Mouse (Mus musculus): ENCODE results near the gene Arsb. TPM values are rescaled to one million over a fixed set of nuclear protein-coding genes. Genes with fewer than 3 reads are reported as not detected.
"Not testable (repeated sequence)": the region's sequence is repeated elsewhere in the genome, so short reads cannot be mapped to it uniquely, and the experiment has no call there.

The Arsb gene
- polyA plus RNA-seq, 1 experiment from 2014 or later = 4.1 TPM

- no peak overlapping the region for H3K4me2 ChIP-seq (ENCODE audit: low read depth, low read length)
- WGBS (ENCODE audit: insufficient replicate concordance) = 70% methylated on average over 5 of the region's 5 CpGs
- TF ChIP-seq CTCF (IDR thresholded peaks at IDR 0.05; ENCODE audit: low read depth) = no peak
- TF ChIP-seq EP300 (IDR thresholded peaks at IDR 0.05; ENCODE audit: low read depth) = no peak
These were observed 204.2 kb downstream of the Arsb start for GRCm38 (mm10) chr13:93975668-93976067.

GRCm38 (mm10) chr13:93976897-93977530 is 205.6 kb downstream of the Arsb start:
- H3K27ac ChIP-seq (ENCODE audit: low read depth) = no peak overlapping the region
- no peak for TF ChIP-seq CTCF (IDR thresholded peaks at IDR 0.05; ENCODE audit: low read depth)
- TF ChIP-seq EP300 (IDR thresholded peaks at IDR 0.05; ENCODE audit: low read depth) = no peak
- no peaks in the 10 kb centered on the region for H3K36me3 ChIP-seq (replicated peaks; ENCODE audit: insufficient read depth, low read length)
- no peak overlapping the region for H3K4me2 ChIP-seq (ENCODE audit: low read depth, low read length)
- no peak overlapping the region for H3K4me3 ChIP-seq (ENCODE audit: low read depth, low read length)
- no peaks in the 10 kb centered on the region; the same call in 1 of the 2 replicates for H3K4me1 ChIP-seq (ENCODE audit: insufficient read depth)
- H3K9me3 ChIP-seq (ENCODE audit: low read length) = no peaks in the 10 kb centered on the region
- H3K9ac ChIP-seq (replicated peaks) = no peak overlapping the region
- DNase-seq (no peak), ATAC-seq (no peak)
- H3K27me3 ChIP-seq (ENCODE audit: insufficient read depth, low read length) = no peaks in the 10 kb centered on the region
- 30% methylated on average over 10 of the region's 10 CpGs for WGBS (ENCODE audit: insufficient replicate concordance)

More at GRCm38 (mm10) chr13:93975668-93976067, 204.2 kb downstream of the Arsb start:
- Histone ChIP-seq H3K27me3 (ENCODE audit: insufficient read depth, low read length) (no peaks in the 10 kb centered on the region), H3K9me3 (ENCODE audit: low read length) (no peaks in the 10 kb centered on the region), H3K36me3 (replicated peaks; ENCODE audit: insufficient read depth, low read length) (no peaks in the 10 kb centered on the region), H3K4me1 (ENCODE audit: insufficient read depth) (no peaks in the 10 kb centered on the region; the same call in 1 of the 2 replicates), H3K9ac (replicated peaks) (no peak overlapping the region), H3K4me3 (ENCODE audit: low read depth, low read length) (no peak overlapping the region), H3K27ac (ENCODE audit: low read depth) (no peak overlapping the region)
- no peak for ATAC-seq
- DNase-seq = no peak

- DNase-seq (no peak), ATAC-seq (no peak)
- Histone ChIP-seq H3K4me3 (ENCODE audit: low read depth, low read length) (no peak overlapping the region), H3K4me1 (ENCODE audit: insufficient read depth) (no peaks in the 10 kb centered on the region), H3K9me3 (ENCODE audit: low read length) (no peaks in the 10 kb centered on the region), H3K4me2 (ENCODE audit: low read depth, low read length) (no peak overlapping the region), H3K27ac (ENCODE audit: low read depth) (no peak overlapping the region), H3K9ac (replicated peaks) (no peak overlapping the region), H3K36me3 (replicated peaks; ENCODE audit: insufficient read depth, low read length) (no peaks in the 10 kb centered on the region), H3K27me3 (ENCODE audit: insufficient read depth, low read length) (no peaks in the 10 kb centered on the region)
- WGBS (ENCODE audit: insufficient replicate concordance) = 76% methylated on average over 12 of the region's 12 CpGs
- TF ChIP-seq CTCF (IDR thresholded peaks at IDR 0.05; ENCODE audit: low read depth) (no peak), EP300 (IDR thresholded peaks at IDR 0.05; ENCODE audit: low read depth) (0 out of 2 replicates have a peak, but pooled peaks have one; percentile 12)
These were observed 207.5 kb downstream of the Arsb start for GRCm38 (mm10) chr13:93978703-93979495.

GRCm38 (mm10) chr13:93979754-93980153 is 208.3 kb downstream of the Arsb start:
- no peaks in the 10 kb centered on the region for H3K27me3 ChIP-seq (ENCODE audit: insufficient read depth, low read length)
- no peak overlapping the region for H3K4me3 ChIP-seq (ENCODE audit: low read depth, low read length)
- DNase-seq (no peak), ATAC-seq (no peak)
- no peaks in the 10 kb centered on the region for H3K4me1 ChIP-seq (ENCODE audit: insufficient read depth)
- H3K4me2 ChIP-seq (ENCODE audit: low read depth, low read length) = no peak overlapping the region
- no peaks in the 10 kb centered on the region for H3K9me3 ChIP-seq (ENCODE audit: low read length)
- no peak overlapping the region for H3K27ac ChIP-seq (ENCODE audit: low read depth)
- H3K36me3 ChIP-seq (replicated peaks; ENCODE audit: insufficient read depth, low read length) = no peaks in the 10 kb centered on the region
- WGBS (ENCODE audit: insufficient replicate concordance) = 81% methylated on average over 1 of the region's 1 CpGs
- TF ChIP-seq CTCF (IDR thresholded peaks at IDR 0.05; ENCODE audit: low read depth) (no peak), EP300 (IDR thresholded peaks at IDR 0.05; ENCODE audit: low read depth) (no peak)
- H3K9ac ChIP-seq (replicated peaks) = no peak overlapping the region

GRCm38 (mm10) chr13:93984521-93984920 is 213.1 kb downstream of the Arsb start:
- Histone ChIP-seq H3K9ac (replicated peaks) (no peak overlapping the region), H3K4me1 (ENCODE audit: insufficient read depth) (peaks cover 9% of the 10 kb centered on the region; the same call in 1 of the 2 replicates), H3K27me3 (ENCODE audit: insufficient read depth, low read length) (no peaks in the 10 kb centered on the region), H3K4me2 (ENCODE audit: low read depth, low read length) (no peak overlapping the region), H3K36me3 (replicated peaks; ENCODE audit: insufficient read depth, low read length) (no peaks in the 10 kb centered on the region), H3K4me3 (ENCODE audit: low read depth, low read length) (no peak overlapping the region), H3K27ac (ENCODE audit: low read depth) (no peak overlapping the region), H3K9me3 (ENCODE audit: low read length) (no peaks in the 10 kb centered on the region)
- WGBS (ENCODE audit: insufficient replicate concordance) = 77% methylated on average over 2 of the region's 2 CpGs
- no peak for ATAC-seq
- TF ChIP-seq EP300 (IDR thresholded peaks at IDR 0.05; ENCODE audit: low read depth) (no peak), CTCF (IDR thresholded peaks at IDR 0.05; ENCODE audit: low read depth) (no peak)
- no peak for DNase-seq

- Histone ChIP-seq H3K27ac (ENCODE audit: low read depth) (no peak overlapping the region), H3K9ac (replicated peaks) (no peak overlapping the region), H3K27me3 (ENCODE audit: insufficient read depth, low read length) (no peaks in the 10 kb centered on the region), H3K4me3 (ENCODE audit: low read depth, low read length) (no peak overlapping the region), H3K4me1 (ENCODE audit: insufficient read depth) (peaks cover 14% of the 10 kb centered on the region), H3K4me2 (ENCODE audit: low read depth, low read length) (no peak overlapping the region), H3K36me3 (replicated peaks; ENCODE audit: insufficient read depth, low read length) (no peaks in the 10 kb centered on the region), H3K9me3 (ENCODE audit: low read length) (no peaks in the 10 kb centered on the region)
- WGBS (ENCODE audit: insufficient replicate concordance) = 84% methylated on average over 7 of the region's 7 CpGs
- ATAC-seq (no peak), DNase-seq (no peak)
- TF ChIP-seq CTCF (IDR thresholded peaks at IDR 0.05; ENCODE audit: low read depth) = no peak
- no peak for TF ChIP-seq EP300 (IDR thresholded peaks at IDR 0.05; ENCODE audit: low read depth)
These were observed 213.8 kb downstream of the Arsb start for GRCm38 (mm10) chr13:93985181-93985580.

- H3K4me3 ChIP-seq (ENCODE audit: low read depth, low read length); H3K9ac ChIP-seq (replicated peaks); ATAC-seq; H3K27ac ChIP-seq (ENCODE audit: low read depth); H3K36me3 ChIP-seq (replicated peaks; ENCODE audit: insufficient read depth, low read length); H3K27me3 ChIP-seq (ENCODE audit: insufficient read depth, low read length); DNase-seq; H3K9me3 ChIP-seq (ENCODE audit: low read length); H3K4me2 ChIP-seq (ENCODE audit: low read depth, low read length): not testable (repeated sequence)
- peaks cover 18% of the 10 kb centered on the region for H3K4me1 ChIP-seq (ENCODE audit: insufficient read depth)
- 78% methylated on average over 8 of the region's 8 CpGs for WGBS (ENCODE audit: insufficient replicate concordance)
These were observed 214.3 kb downstream of the Arsb start for GRCm38 (mm10) chr13:93985750-93986149.

Data from liver, postnatal 0 days (tissue).